Mouse (Mus musculus): ENCODE data around the gene Dnaic1.

Dnaic1 gene

GRCm38 (mm10) chr4:41635906-41636305, 66.3 kb downstream of the Dnaic1 start:
- DNase-seq (ENCODE audit: low spot score) = no peak

- DNase-seq (ENCODE audit: low spot score) = no peak
Measured at GRCm38 (mm10) chr4:41636366-41636765, 66.8 kb downstream of the Dnaic1 start.

DNA sequence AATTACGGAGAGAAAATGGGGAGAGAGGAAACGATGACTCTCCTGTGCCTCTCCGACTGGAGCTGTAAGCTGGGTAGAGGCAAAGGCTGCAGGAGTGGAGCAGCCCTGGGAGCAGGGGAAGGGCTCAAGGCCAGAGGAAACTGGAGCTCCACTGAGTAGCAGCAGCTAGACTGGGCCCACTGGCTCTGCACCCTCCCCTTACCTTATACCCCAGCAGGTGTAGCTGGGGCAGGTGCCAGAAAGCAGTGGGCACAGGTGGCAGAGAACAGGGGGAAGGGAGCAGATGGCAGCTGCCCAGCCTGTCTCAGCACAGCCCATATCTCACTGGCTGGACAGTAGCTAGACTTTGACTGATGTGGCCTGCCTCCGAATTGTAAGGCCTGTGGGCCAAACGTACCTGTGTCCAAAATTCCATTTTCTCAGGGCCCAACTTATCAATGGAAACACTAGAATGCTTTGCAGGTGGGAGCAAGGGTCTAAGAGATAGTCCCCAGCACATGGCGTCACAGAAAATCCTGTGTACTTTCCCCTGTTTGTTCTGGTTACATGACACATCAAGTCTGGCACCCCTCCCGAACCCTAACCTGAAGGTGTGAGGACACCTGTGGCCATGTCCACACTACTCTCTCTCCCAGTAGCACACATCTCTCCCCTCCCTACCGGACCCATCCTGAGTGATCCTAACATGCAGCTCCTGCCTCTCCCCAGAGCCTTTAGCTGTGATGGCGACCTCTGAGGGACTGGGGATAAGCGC, 67.5 kb downstream of the Dnaic1 start:
- no peak for DNase-seq (ENCODE audit: low spot score)

GRCm38 (mm10) chr4:41638186-41638731, 68.7 kb downstream of the Dnaic1 start:
- DNase-seq (ENCODE audit: low spot score) = no peak

GRCm38 (mm10) chr4:41638828-41639213, 69.2 kb downstream of the Dnaic1 start:
- no peak for DNase-seq (ENCODE audit: low spot score)

- no peak for DNase-seq (ENCODE audit: low spot score)
Measured at GRCm38 (mm10) chr4:41639214-41639841, 69.8 kb downstream of the Dnaic1 start.

GRCm38 (mm10) chr4:41639913-41640507, 70.4 kb downstream of the Dnaic1 start, which contains the start of gene Enho:
Gene Enho (minus strand): TSS chr4:41640324.
- DNase-seq (ENCODE audit: low spot score) = peak; percentile 93

- no peak for DNase-seq (ENCODE audit: low spot score)
Measured at GRCm38 (mm10) chr4:41641199-41641822, 71.7 kb downstream of the Dnaic1 start.

- no peak for DNase-seq (ENCODE audit: low spot score)
Measured at GRCm38 (mm10) chr4:41645488-41645887, 75.9 kb downstream of the Dnaic1 start.

DNA sequence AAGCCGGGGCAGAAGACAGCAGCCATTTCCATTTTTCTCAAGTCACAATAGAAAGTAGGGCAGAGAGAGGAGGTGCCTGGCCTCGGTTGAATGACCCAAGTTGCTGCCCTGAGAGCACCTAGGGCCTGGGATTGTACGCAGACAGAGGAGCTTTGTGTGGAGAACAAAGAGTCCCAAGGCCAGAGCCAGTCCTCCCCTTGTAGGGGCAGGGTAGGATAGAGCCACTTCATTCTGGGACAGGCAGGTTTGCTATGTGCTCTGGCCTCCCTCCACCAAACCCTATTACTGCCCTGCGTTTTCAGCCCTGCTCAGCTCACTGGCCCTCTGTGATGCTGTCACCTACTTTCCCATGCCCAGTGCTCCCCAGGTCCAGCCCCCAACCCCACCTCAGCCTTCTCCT, 78.6 kb downstream of the Dnaic1 start:
- no peak for DNase-seq (ENCODE audit: low spot score)

- no peak for DNase-seq (ENCODE audit: low spot score)
Measured at GRCm38 (mm10) chr4:41648627-41649026, 79.1 kb downstream of the Dnaic1 start.

DNA sequence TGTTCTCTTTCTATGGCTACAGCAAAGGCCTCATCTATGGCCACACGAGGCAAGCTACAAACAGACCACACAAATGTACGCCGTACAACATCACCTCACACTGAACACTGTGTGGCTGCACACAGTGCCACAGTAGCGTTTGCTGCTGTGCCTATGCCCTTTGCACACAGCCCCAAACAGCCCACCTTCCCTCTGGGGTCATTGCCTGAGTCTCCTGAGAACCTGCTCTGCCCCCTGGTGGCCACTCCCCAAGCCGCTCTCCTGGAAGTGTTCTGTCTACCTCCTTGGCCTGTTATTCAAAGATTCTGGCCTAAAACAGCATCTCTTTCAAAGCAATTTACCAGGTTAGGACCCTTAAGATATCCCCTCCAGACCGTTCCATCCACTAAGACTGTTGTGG, 83.7 kb downstream of the Dnaic1 start:
- peak; percentile 83 for DNase-seq (ENCODE audit: low spot score)

DNA sequence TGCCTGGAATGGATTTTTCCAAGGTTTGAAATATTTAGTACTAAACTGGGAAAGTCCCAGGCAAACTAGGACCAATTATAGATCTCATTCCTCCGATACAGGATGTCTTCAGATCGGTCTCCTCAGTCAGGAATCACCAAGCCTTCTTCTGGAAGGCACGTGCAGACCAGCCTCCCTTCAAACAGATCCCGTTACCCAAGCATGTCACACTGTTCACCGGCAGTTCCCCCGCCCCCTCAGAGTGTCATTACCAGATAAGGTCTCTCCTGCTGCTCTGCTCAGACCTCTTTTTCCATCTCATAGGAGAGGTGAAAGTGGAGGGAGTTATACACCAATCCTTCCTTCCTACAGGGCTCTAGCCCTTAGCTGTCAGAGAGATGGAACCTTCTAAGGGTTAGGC, 84.2 kb downstream of the Dnaic1 start:
- no peak for DNase-seq (ENCODE audit: low spot score)

GRCm38 (mm10) chr4:41654217-41654616, 84.6 kb downstream of the Dnaic1 start:
- peak; percentile 65 for DNase-seq (ENCODE audit: low spot score)

- DNase-seq (ENCODE audit: low spot score) = no peak
Measured at GRCm38 (mm10) chr4:41655525-41655924, 86.0 kb downstream of the Dnaic1 start.

DNA sequence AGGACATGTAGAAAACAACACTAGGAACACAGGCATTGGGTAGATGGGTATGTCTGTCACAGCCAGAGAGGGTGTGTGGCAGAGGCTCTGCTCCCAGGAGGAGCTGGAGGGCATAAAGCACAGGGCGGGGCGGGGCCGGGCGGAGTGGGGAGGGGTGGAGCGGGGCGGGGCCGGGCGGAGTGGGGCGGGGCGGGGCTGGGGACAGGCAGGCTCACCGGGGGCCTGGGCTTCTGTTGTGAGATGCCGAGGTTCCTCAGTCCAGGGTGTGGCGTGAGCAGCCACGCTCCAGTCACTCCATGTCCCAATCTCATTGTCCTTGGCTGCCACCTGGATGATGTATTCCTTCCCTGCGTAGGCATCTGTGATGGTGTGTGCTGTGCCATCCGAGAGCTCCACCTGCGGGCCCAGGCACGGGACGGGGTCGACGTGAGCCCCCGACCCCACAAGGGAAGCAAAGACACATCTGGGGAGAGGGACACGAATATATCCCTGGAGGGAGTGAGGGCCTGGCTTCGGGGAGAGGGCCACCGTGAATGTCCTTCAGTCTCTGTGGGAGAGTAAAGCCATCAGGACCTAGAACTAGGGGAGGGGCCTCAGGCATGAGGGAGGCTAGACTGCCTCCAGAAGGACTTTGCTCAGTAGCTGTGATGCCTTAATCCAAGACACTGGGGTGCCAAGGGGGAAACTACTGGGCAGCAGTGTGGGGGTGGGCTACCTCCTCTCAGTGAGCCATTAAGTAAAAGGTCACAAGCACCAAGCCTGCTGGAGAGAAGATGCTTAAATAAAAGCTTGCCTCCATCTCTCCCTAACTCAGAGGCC, 89.2 kb downstream of the Dnaic1 start:
- no peak for DNase-seq (ENCODE audit: low spot score)

DNA sequence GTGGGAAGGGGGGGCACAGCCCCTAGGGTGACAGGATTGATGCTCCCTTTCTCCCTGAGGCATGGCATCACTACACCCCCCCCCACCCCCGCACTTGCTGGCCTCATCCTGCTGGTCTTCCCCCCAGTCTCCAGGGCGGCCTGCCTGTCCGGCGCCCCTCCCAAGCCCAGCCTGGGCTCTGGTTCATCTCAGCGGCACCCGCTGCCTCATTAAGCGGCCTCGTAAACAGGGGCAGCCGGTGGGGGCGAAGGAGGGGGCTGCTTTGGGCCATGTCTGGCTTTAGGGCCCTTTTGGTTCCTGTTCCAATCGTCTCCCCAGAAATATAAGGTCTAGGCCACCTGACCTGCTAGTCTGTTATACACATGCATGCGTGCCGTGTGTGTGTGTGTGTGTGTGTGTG, 90.0 kb downstream of the Dnaic1 start:
- DNase-seq (ENCODE audit: low spot score) = no peak

DNA sequence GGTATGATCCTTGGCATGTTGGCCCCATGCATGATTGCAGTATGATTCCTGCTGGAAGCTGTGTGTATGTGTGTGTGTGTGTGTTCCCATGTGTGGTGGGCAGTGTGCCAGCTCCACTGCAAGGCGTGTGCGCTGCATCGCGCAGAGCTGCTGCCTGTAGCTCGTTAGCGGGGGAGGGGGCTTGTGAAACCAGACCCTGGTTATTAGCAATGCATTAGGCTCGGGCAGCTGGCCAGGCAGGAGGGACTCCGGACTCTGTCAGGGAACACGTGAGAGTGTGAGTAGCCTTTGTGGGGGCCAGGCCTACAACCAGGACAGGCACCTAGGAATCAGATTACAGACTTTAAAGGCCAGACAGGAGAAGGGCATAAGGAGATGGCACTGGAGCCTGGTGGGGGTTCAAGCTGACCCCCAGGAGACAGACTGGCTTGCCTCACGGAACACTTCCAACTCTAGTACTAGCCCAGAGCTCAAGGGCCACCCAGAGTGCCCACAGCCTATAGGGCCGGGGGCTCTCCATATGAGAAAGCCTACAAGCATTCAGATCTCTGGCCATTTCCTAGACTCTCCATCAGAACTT, 91.4 kb downstream of the Dnaic1 start:
- no peak for DNase-seq (ENCODE audit: low spot score)

- no peak for DNase-seq (ENCODE audit: low spot score)
Measured at GRCm38 (mm10) chr4:41662723-41663122, 93.1 kb downstream of the Dnaic1 start.

GRCm38 (mm10) chr4:41663614-41664013, 94.0 kb downstream of the Dnaic1 start:
- no peak for DNase-seq (ENCODE audit: low spot score)

- no peak for DNase-seq (ENCODE audit: low spot score)
Measured at GRCm38 (mm10) chr4:41664533-41664932, 95.0 kb downstream of the Dnaic1 start.

All from layer of hippocampus, adult 11-12 months (tissue).